Mouse (Mus musculus) retina, postnatal 7 days (tissue): ENCODE results near the gene Ppp6r1.
"Not testable (repeated sequence)": the region's sequence is repeated elsewhere in the genome, so short reads cannot be mapped to it uniquely, and the experiment has no call there.

Source experiments
- DNase-seq: peaks from one replicate; pipeline ENCODE4 v3.0.0-alpha.2; 2012; ENCODE audit warnings: low read depth, low spot score

Gene Ppp6r1

DNA sequence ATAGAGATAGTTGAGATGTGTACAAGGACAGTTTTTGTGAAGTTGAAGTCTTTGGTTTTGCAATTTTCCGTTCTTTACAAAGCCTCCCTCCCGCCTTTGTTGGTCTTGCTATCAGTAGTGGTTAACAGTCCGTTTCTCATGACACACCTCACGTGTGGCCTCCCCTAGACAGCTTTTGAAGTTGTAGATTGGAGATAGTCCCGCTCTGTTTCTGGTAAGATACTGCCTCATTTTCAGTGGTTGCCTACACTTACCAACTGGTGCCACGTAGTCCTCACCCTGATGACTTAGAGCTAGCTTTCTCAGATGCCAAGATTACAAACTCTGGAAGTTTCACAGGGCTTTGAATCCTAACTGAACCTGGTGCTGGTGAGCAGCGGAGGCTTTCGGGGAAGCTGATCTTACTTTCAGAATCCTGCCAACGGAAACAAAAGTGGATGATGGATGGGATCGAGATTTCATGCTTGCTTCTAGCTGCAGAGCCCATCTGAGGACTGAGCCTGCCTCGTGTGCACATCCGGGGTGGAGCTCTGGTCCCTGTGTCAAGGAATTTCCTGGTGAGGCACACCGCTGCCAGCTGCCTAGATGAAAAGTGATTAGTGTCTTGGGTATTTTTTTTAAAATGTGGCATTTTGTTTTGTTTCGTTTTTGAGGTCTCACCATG lies 44.9 kb downstream of the Ppp6r1 start:
- no peak for DNase-seq

DNA sequence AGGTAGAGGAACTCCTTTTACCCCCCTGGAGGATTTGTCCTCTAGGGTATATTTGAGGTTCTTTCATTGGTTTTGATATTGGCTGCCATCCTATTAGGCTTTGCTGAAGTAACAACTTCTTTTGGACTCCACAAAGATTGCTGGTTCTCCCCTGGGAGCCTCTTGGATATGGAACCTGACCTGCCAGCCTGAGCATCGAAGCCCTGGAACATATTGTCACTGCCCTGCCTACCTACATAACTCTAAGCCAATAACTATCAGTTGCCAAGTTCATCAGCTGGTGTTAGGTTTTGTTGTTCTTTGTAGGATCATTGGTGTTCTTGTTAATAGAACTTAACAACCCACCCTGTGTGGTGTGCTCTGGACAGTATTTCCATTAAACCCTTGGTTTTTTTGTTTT lies 45.9 kb downstream of the Ppp6r1 start:
- no peak for DNase-seq

DNA sequence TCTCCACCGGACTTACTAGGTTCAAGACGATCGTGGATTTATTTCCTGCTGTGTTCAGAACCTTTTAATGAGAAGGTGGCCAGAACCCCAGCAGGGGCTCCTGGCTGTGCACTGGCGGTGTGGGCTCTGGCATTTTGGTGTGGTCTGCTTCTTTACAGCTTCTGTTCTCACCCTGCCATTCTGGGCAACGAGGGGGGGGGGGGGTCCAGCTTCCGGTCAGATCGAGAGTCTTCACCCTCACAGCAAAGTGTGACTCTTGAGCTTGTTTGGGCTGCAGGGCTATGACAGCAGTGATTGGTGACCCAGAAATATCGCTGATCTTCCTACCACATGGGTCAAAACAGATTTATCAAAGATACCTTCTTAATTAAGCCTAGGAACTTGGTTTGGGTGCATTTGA lies 46.4 kb downstream of the Ppp6r1 start:
- DNase-seq = no peak

DNA sequence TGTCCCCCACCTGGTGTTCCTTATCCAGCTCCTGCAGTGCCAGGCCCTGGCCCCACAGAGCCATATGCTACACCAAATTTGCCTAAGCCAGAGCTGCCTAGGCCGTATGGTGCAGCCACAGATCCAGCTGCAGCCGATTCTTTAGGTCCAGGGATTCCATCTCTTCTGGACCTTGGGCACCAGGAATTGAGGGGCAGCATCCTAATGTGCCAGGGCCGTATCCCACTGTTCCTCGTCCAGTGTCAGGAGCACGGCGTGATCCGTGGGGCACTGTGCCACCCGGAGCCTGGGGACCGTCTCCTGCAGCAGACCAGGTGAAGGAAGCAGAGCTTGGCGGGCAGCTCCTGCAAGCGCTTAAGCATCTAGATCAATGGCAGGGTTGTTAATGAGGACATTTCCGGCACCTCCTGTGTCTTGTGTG lies 46.9 kb downstream of the Ppp6r1 start:
- DNase-seq = no peak

DNA sequence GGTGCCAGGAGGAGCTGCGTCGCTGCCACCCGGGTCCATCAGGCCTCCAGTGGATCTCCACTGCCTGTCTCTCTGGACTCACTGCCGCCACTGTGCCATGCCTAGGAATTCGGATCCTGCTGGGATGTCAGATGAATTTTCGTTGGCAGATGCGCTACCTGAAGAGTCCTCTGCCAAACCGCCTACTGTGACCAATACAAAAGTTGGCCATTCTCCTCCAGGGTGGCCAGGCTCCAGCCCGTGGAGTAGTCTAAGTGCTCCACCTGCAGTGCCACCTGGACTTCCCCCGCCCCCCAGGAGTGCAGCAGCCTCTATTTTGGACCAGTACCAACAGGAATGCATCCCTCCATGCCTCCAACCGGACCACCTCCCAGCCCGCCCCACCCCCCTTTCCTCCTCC lies 47.3 kb downstream of the Ppp6r1 start:
- no peak for DNase-seq

DNA sequence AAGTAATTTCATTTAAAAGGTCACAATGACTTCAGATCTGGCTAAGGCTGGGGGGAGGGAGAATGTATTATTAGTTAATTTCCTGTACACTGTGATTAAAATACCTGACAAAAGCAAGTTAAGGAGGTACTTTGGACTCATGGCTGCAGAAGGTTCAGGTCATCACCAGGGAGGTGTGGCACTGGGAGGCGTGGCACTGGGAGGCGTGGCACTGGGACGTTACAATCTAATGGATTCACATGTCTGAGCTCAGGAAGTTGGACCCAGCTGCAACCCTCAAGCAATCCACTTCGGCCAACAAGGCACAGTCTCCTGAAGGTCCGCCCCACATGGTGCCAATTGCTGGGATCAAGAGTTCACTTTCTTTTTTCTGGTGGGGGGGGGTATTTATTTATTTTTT lies 50.8 kb downstream of the Ppp6r1 start:
- DNase-seq = no peak

DNA sequence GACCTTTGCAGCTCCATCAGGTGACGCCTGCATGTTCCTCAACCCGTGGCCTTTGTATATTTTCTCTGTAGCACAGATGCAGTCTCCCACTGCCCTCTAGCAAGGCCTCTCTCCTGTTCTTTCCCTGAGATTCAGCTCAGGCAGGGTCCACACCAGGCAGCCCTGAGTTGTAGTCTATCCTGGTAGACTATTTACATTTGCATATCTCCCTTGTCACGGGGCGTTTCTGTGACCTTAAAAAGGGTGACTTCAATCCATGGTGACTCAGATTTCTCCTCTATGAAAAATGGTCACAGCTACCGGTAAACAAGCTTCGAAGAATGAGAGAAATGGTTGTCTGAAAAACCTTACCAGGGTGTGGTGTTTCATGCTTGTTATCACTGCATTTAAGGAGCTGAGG lies 54.9 kb downstream of the Ppp6r1 start, which contains the start of gene Ptprh:
Gene Ptprh, minus strand, starts transcription at position 169 of the 400 bp plus-strand sequence.
- no peak for DNase-seq

DNA sequence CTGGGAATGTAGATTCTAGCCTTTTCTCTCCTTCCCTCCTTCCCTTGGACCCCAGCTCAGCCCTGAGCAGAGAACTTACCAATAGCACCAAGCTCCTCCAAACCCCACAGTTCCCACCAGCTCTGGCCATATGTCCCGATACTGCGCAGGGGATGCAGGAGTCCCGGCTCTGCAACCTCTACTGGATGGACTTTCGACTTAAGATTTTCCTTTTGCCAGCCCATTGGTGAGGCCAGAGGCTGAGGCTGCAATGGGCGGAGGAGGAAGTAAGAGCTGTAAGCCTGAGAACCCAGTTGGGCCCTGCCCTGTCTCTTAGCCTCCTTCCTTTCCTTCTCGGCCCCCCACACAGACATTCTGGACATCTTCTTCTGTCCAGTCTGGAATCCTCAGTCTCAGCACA lies 55.9 kb downstream of the Ppp6r1 start:
- no peak for DNase-seq

DNA sequence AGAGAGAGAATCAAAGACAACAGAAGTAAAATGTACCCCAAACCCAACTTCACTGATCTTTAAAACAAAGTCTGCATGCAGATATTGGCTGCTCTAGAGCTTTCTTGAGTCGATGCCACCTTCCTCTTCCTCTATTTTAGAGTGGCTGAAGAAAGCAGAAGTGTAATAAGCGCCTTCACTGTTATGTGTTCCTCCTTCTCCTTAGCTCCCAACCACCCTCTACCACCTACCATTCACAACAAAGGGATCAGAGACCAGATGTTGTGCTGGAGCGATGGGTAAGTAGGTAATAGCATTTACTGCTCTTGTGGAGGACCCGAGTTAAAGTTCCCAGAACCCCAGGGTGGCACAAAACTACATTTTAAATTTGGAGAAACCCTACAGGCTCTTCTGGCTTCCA lies 61.8 kb downstream of the Ppp6r1 start:
- not testable (repeated sequence) for DNase-seq
